Mouse (Mus musculus): Measurements from ENCODE around the gene Selenoo. TPM values are rescaled to one million over a fixed set of nuclear protein-coding genes. Genes with fewer than 3 reads are reported as not detected.
A peak's percentile ranks its signal among the peaks of the same experiment; 100 is the strongest.

Selenoo gene
- total RNA-seq (2021), result 10 to 100 TPM; 12.2 to 12.7 TPM
- long read RNA-seq, experiment 1, transcript Selenoo-201 (9 exons, 2,383 nt), result major isoform, 28 of 32 reads
- long read RNA-seq, experiment 1, partial matches to known transcripts, result 2 of 32 reads
- long read RNA-seq, experiment 1, other reads (novel, unspliced or antisense), result 2 of 32 reads
- long read RNA-seq, experiment 2, transcript Selenoo-201 (9 exons, 2,383 nt), result major isoform, 56 of 59 reads
- long read RNA-seq, experiment 2, partial matches to known transcripts, result 3 of 59 reads
- long read RNA-seq, experiment 2, other reads (novel, unspliced or antisense), result 0 of 59 reads

- DNase-seq, result peak; percentile 89
Measured at GRCm38 (mm10) chr15:89088607-89089247, at the start of gene Selenoo. Gene Selenoo (plus strand): TSS chr15:89089084.

DNA sequence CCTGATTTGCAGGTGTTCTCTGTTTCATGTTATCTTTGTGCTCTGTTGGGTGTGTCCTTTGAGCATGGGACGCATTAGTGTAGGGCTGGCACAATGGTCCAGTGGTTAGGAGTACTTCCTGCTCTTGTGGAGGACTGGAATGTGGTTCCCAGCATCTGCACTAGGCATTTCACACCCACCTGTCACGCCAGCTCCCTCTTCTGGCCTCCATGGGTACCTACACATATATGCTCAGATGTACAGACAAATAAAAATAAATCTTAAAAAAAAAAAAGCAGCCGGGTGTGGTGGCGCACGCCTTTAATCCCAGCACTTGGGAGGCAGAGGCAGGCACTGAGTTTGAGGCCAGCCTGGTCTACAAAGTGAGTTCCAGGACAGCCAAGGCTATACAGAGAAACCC, 44.5 kb upstream of the Selenoo start:
- no peak for DNase-seq

- no peak for DNase-seq
Measured at GRCm38 (mm10) chr15:89046356-89046755, 42.5 kb upstream of the Selenoo start.

- peak; percentile 2 for DNase-seq
Measured at GRCm38 (mm10) chr15:89054666-89055065, 34.2 kb upstream of the Selenoo start.

DNA sequence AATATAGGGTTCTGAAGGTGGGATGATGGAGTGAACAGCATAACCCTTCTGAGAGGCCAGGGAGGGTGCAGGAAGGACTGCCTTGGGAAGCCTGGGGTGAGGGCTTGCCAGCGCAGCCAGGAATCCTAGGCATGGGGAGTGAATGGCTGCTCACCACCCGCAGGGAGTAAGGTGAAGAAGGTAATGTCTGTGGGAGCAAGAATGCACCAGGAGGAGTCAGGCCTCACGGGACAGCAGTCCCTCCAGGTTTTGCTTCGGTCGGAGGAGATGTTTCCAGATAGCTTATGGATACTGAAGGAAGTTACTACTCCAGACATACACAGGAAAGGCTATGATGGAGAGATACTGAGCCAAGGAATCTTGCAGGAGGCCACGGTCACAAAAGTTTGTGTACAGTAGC, 30.1 kb upstream of the Selenoo start:
- peak; percentile 2 for DNase-seq

GRCm38 (mm10) chr15:89059161-89059931, 29.5 kb upstream of the Selenoo start, which contains the start of gene Panx2:
Gene Panx2 (plus strand): TSS chr15:89059734.
- DNase-seq, result peak; percentile 7

DNA sequence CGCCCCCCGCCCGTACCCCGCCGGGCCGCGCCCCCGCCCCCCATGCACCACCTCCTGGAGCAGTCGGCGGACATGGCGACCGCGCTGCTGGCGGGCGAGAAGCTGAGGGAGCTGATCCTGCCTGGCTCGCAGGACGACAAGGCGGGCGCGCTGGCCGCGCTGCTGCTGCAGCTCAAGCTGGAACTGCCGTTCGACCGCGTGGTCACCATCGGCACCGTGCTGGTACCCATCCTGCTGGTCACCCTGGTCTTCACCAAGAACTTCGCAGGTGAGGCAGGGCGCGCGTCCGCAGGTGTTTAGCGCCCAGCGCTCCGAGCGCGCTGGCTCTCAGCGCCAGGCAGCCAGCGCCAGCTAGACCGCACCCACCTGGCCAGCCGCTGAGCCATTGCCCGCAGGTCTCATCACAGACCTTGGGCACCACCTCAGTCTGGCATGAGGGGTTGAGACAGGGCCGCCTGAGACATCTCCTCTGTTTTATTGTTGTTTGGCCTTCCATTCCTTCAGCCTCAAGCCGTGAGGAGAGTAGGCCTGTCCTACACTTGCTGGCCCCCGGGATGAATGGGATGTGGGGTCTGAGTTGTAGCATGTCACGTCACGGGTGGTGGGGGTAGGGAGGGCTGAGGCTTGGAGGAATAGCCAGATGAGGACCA, 28.7 kb upstream of the Selenoo start:
- DNase-seq, result no peak

- DNase-seq, result no peak
Measured at GRCm38 (mm10) chr15:89060811-89061460, 27.9 kb upstream of the Selenoo start.

- DNase-seq, result no peak
Measured at GRCm38 (mm10) chr15:89061761-89062517, 26.9 kb upstream of the Selenoo start.

DNA sequence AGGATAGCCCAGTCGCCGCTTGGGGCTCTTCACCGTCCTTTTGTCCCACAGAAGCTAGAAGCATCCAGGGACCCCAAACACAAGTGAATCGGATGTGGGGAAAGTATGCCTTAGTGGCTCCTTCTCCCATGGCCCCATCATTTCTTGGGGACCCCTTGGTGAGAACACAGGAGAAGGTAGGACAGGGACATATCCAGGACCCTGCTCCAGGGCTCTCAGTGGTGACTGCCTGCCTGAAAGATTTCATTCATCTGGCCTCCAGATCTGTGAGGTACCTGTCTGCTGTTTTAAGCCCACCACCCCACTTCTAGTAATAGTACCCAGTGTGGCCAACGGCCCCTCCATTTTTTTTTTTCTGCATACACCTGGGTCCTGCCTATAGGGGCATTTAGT, 26.4 kb upstream of the Selenoo start:
- DNase-seq, result no peak

DNA sequence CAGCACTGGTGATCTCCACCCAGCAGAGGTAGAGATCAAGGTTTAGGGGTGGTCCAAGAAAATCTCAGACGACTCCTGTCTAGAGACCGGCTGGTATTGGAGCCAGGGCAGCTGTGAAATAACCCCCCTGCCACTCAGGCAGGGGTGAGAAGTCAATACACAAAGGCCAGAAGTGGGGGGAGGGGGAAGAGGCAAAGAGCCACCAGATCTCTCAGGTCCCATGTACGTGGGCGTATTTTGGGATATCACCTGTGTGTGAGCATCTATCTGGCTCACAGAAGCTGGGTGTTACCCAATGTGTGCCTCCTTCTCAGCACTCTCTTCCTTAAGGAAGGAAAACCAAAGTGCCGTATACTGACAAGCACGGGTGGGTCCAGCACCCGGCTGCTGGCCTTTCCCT, 25.9 kb upstream of the Selenoo start:
- no peak for DNase-seq

- no peak for DNase-seq
Measured at GRCm38 (mm10) chr15:89063536-89063935, 25.3 kb upstream of the Selenoo start.

DNA sequence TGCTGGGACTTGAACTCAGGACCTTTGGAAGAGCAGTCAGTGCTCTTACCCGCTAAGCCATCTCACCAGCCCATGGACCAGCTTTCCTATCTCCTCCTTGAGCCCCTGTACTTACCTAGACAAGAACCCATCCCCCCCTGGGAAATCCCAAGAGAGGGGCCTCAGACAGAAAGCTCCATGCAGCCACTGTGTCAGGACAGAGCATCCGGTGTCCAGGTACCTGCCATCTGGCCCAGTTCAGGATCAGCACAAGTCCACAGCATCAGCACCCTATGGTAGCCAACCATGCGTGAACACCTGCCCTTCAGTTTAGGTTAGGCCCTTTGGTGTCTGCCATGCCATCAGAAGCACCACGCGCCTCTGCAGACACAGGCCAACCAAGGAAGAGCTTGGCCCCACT, 24.0 kb upstream of the Selenoo start:
- DNase-seq, result no peak

- DNase-seq, result no peak
Measured at GRCm38 (mm10) chr15:89067609-89068008, 21.3 kb upstream of the Selenoo start.

DNA sequence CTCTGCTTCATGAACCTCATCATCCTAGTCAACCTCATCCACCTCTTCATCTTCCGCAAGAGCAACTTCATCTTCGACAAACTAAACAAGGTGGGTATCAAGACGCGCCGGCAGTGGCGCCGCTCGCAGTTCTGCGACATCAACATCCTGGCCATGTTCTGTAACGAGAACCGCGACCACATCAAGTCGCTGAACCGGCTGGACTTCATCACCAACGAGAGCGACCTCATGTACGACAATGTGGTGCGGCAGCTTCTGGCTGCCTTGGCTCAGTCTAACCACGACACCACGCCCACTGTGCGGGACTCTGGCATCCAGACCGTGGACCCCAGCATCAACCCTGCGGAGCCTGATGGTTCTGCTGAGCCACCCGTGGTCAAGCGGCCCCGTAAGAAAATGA, 20.7 kb upstream of the Selenoo start:
- no peak for DNase-seq

- no peak for DNase-seq
Measured at GRCm38 (mm10) chr15:89069336-89069840, 19.5 kb upstream of the Selenoo start.

- DNase-seq, result no peak
Measured at GRCm38 (mm10) chr15:89070606-89071005, 18.3 kb upstream of the Selenoo start.

DNA sequence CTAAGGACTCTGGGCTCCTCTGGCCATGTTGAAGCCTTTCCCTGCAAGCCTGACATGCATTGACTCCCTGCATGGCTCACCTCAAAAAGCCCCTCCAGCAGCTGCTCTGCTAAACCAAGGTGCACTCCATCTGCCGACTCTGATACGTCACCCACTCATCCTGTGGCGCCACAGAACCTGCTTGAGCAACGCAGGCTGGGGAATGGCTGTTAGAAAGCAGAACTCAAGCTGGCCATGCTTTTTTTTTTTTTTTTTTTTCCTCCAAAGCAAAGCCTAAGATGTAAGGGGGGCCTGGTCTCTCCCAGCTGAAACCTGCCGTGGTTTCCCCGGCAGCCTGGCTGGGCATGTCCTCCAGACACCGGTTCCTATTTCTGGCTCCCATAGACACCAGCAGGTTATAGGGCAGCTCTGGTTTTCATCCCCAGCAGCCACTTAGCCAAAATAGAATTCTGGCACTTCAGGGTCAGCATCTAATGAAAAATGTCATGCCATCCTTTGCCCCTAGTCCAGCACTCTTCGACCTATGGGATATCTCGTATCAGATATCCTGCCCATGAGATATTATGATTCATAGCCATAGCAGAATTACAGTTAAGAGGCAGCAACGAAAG, 14.8 kb upstream of the Selenoo start:
- no peak for DNase-seq

DNA sequence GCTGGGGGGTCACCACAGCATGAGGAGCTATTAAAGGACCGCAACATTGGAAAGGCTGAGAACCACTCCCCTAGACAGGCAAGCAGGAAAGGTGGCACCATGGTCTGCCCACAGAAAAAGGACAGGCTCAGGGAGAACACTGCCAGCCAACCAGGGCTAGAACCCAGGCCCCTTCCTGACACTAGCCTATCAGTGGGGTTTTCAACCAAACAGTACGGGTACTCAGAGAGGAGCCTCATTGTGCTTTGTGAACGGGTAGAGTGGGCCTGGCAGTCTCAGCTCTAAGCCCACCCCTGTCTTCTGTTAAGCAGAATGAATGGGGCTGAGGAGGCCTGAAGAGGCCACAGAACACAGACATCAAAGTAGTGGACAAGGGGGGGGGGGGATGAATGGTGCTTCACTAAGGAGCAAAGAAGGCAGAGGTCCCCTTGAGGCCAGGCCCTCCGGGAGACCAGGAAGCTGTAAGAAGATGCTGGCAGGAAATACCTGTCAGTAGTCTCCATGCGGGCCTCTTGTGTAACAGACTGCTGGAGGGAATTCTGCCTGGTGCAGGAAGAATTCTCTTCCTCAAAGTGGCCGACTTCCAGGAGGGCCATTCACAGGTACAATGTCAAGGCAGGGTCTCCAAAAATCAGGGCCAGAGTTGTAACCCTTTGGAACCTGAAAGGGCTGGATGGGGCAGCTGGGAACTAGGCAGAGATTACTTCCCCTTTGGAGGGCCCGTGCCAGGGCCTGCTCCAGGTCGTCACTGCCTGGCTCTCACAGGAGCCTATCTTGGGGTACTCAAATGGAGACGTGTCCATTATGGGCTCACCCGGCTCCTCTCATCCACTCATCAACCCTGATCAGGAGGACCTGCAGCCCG, 14.0 kb upstream of the Selenoo start, which contains the start of gene Trabd:
Gene Trabd, plus strand, starts transcription at position 512 of the 865 bp plus-strand sequence.
- no peak for DNase-seq
